7 mouse cellular contexts compared by ENCODE assay signal in the genomic region with DNA sequence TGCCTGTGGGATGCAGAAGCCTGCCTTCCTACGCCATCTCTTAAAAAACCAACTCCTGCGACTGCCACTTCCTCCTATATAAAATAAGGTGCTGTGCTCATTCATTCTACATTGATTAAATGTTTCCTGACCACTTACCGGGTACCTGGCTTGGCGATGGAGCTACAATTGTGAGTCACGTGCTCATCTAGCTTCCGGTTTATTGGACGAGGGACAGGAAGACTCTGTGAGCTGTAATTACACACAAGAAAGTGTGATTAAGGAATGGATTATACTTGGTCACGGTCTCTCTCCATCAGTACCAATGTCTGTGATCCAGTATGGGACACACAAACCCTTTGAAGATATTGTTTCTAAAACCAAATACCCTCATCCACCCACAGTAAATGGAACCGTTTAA. TPM values are rescaled to one million over a fixed set of nuclear protein-coding genes. Genes with fewer than 3 reads are reported as not detected.
A peak's percentile ranks its signal among the peaks of the same experiment; 100 is the strongest.
DNase-seq lines count a peak whose midpoint lies in the region; ATAC-seq lines count a peak whose summit lies in the region.

No protein-coding gene starts in this region.

- H3K4me2 ChIP-seq in kidney, embryonic 15.5 days, result peak overlapping the region; percentile 38; the same call in 1 of the 2 replicates
- no peak overlapping the region for H3K4me2 ChIP-seq in liver, embryonic 12.5 days

- no peak for ATAC-seq in kidney, embryonic 15.5 days (replicated peaks; ENCODE audit: low FRiP score)
- ATAC-seq in CD4-positive, CD25-positive, alpha-beta regulatory T cell, adult 4 months, result peak; percentile 63
- no peak for ATAC-seq in liver, embryonic 12.5 days
- ATAC-seq in erythroblast, adult 5-6 weeks (replicated peaks; ENCODE audit: low FRiP score, poor library complexity, severe bottlenecking), result no peak

- H3K27me3 ChIP-seq in kidney, embryonic 15.5 days, result no peaks in the 10 kb centered on the region
- H3K27me3 ChIP-seq in liver, embryonic 12.5 days (replicated peaks), result no peaks in the 10 kb centered on the region

- DNase-seq in kidney, adult 9 months, result no peak
- no peak for DNase-seq in spleen, postnatal 4 days (ENCODE audit: low spot score in 2 of 2)

- H3K4me1 ChIP-seq in kidney, embryonic 15.5 days, result peaks cover 13% of the 10 kb centered on the region
- H3K4me1 ChIP-seq in brown adipose tissue, adult 24 weeks (ENCODE audit: control insufficient read depth, insufficient read depth, insufficient read length, low read length), result peaks cover 7% of the 10 kb centered on the region; the same call in 1 of the 2 replicates
- no peaks in the 10 kb centered on the region for H3K4me1 ChIP-seq in liver, embryonic 12.5 days

- no peak overlapping the region for H3K4me3 ChIP-seq in kidney, embryonic 15.5 days (replicated peaks)
- no peak overlapping the region for H3K4me3 ChIP-seq in brown adipose tissue, adult 24 weeks (ENCODE audit: insufficient read depth, low read depth, low read length)
- no peak overlapping the region for H3K4me3 ChIP-seq in liver, embryonic 12.5 days

- H3K36me3 ChIP-seq in kidney, embryonic 15.5 days, result no peaks in the 10 kb centered on the region
- H3K36me3 ChIP-seq in liver, embryonic 12.5 days, result no peaks in the 10 kb centered on the region

- WGBS in kidney, embryonic 15.5 days, result 71% methylated on average over 9 of the region's 9 CpGs
- WGBS in liver, embryonic 12.5 days (ENCODE audit: insufficient replicate concordance), result 69% methylated on average over 9 of the region's 9 CpGs

- no peak overlapping the region for H3K9ac ChIP-seq in kidney, embryonic 15.5 days
- no peak overlapping the region for H3K9ac ChIP-seq in liver, embryonic 12.5 days

- H3K9me3 ChIP-seq in kidney, embryonic 15.5 days (replicated peaks), result no peaks in the 10 kb centered on the region
- no peaks in the 10 kb centered on the region for H3K9me3 ChIP-seq in liver, embryonic 12.5 days (replicated peaks)

- H3K27ac ChIP-seq in kidney, embryonic 15.5 days, result peak overlapping the region; percentile 82
- peak overlapping the region; percentile 29 for H3K27ac ChIP-seq in brown adipose tissue, adult 24 weeks (replicated peaks; ENCODE audit: low read depth, low read length)
- 0 out of 2 replicates have a peak overlapping the region, but pooled peaks have one; percentile 20 for H3K27ac ChIP-seq in liver, embryonic 12.5 days

RNA-seq across cellular contexts. Expression of a gene that starts 36.1 kb away (rescaled TPM):
- polyA plus RNA-seq in kidney, embryonic 15.5 days (2015; fragmentation: Nextera tagmentation; extraction: Ambion mirVana), result 1.6 and 1.8 TPM in 2 replicates
- under 1 TPM in 1 of 2 experiments, not detected in 1; 0.74 TPM for polyA plus RNA-seq in CD4-positive, CD25-positive, alpha-beta regulatory T cell, adult 4 months (2017; shearing (Covaris generic))
- polyA plus RNA-seq in brown adipose tissue, adult 24 weeks (2012; ENCODE audit: insufficient read depth, insufficient read length, missing spikeins), result 2.1 TPM in 1 of 2 replicates, not detected in the other
- polyA plus RNA-seq in liver, embryonic 12.5 days (2016; fragmentation: Nextera tagmentation; extraction: Ambion mirVana), result 7.4 and 7.8 TPM in 2 replicates
- total RNA-seq in erythroblast, adult 5-6 weeks (2015; ENCODE audit: low replicate concordance), result 0.19 and 0.21 TPM in 2 replicates
- 0.43 and 1.4 TPM in 2 replicates for total RNA-seq in erythroblast, adult 5-6 weeks (2017; ENCODE audit: low replicate concordance)

RNA-seq across cellular contexts. Expression of a gene that starts 48.1 kb away (rescaled TPM):
- 4.6 and 6.5 TPM in 2 replicates for polyA plus RNA-seq in kidney, embryonic 15.5 days (2015; fragmentation: Nextera tagmentation; extraction: Ambion mirVana)
- 10 to 100 TPM; 16.1 to 36.3 TPM for polyA plus RNA-seq in CD4-positive, CD25-positive, alpha-beta regulatory T cell, adult 4 months (2017; shearing (Covaris generic))
- 3.8 and 5.0 TPM in 2 replicates for polyA plus RNA-seq in brown adipose tissue, adult 24 weeks (2012; ENCODE audit: insufficient read depth, insufficient read length, missing spikeins)
- polyA plus RNA-seq in liver, embryonic 12.5 days (2016; fragmentation: Nextera tagmentation; extraction: Ambion mirVana), result 2.3 and 3.1 TPM in 2 replicates
- 0.42 TPM in 1 of 2 replicates, not detected in the other for total RNA-seq in erythroblast, adult 5-6 weeks (2015; ENCODE audit: low replicate concordance)
- 0.17 TPM in 1 of 2 replicates, not detected in the other for total RNA-seq in erythroblast, adult 5-6 weeks (2017; ENCODE audit: low replicate concordance)

Comparison
In these comparisons a context has a peak if more than half of its experiments do, and no peak if none do; other contexts are left out.
1. H3K27ac ChIP-seq: peak in every context shown above with its lines; median percentile 82 in kidney, embryonic 15.5 days; 29 in brown adipose tissue, adult 24 weeks; 20 in liver, embryonic 12.5 days.